13 mouse cellular contexts compared by ENCODE assay signal in genomic region chr6:54333652-54334396, GRCm38 (mm10). TPM values are rescaled to one million over a fixed set of nuclear protein-coding genes. Genes with fewer than 3 reads are reported as not detected.
DNase-seq lines count a peak whose midpoint lies in the region; ATAC-seq and TF ChIP-seq lines count a peak whose summit lies in the region.
"Had no signal": no experiment of that assay in that cellular context is flagged by ENCODE, and none has a peak within 500 bp of the region (broad histone marks: within the 10 kb centered on the region; RNA-seq: fewer than 3 reads in every experiment).

No protein-coding gene starts in this region.

- H3K4me3 ChIP-seq in intestine, embryonic 16.5 days (ENCODE audit: low read length) = no peak overlapping the region
- no peak overlapping the region for H3K4me3 ChIP-seq in myocyte
- H3K4me3 ChIP-seq: heart, embryonic 15.5 days; neural tube, embryonic 12.5 days had no signal

- no peaks in the 10 kb centered on the region for H3K27me3 ChIP-seq in intestine, embryonic 16.5 days (replicated peaks; ENCODE audit: control insufficient read depth, insufficient read depth, low read length)
- H3K27me3 ChIP-seq in myocyte (ENCODE audit: control insufficient read depth, insufficient read depth, insufficient read length) = no peaks in the 10 kb centered on the region
- H3K27me3 ChIP-seq: heart, embryonic 15.5 days had no signal

- 35% methylated on average over 9 of the region's 9 CpGs for WGBS in intestine, embryonic 16.5 days

- H3K4me2 ChIP-seq in intestine, embryonic 16.5 days (ENCODE audit: low read depth, low read length) = peak overlapping the region; percentile 20
- peak overlapping the region; percentile 4 for H3K4me2 ChIP-seq in myocyte (ENCODE audit: low read depth)
- H3K4me2 ChIP-seq: heart, embryonic 15.5 days; neural tube, embryonic 12.5 days had no signal

- TF ChIP-seq POLR2A in myocyte (IDR thresholded peaks at IDR 0.05; ENCODE audit: insufficient read length, low read depth) = no peak

- peak; percentile 51 for ATAC-seq in intestine, embryonic 16.5 days
- ATAC-seq: liver, postnatal 0 days had no signal

- H3K27ac ChIP-seq in intestine, embryonic 16.5 days (ENCODE audit: low read length) = peak overlapping the region; percentile 88
- H3K27ac ChIP-seq: heart, embryonic 15.5 days; neural tube, embryonic 12.5 days had no signal

- H3K9ac ChIP-seq in intestine, embryonic 16.5 days (ENCODE audit: low read depth, low read length) = 0 out of 2 replicates have a peak overlapping the region, but pooled peaks have one; percentile 36
- H3K9ac ChIP-seq: heart, embryonic 15.5 days; liver, postnatal 0 days; neural tube, embryonic 12.5 days had no signal

- peaks cover 20% of the 10 kb centered on the region for H3K4me1 ChIP-seq in intestine, embryonic 16.5 days (ENCODE audit: control insufficient read depth, insufficient read depth, low read length)
- H3K4me1 ChIP-seq: heart, embryonic 15.5 days had no signal

- H3K36me3 ChIP-seq in intestine, embryonic 16.5 days (ENCODE audit: control insufficient read depth, insufficient read depth, low read length) = no peaks in the 10 kb centered on the region
- H3K36me3 ChIP-seq in myocyte (ENCODE audit: control insufficient read depth, insufficient read depth) = no peaks in the 10 kb centered on the region
- H3K36me3 ChIP-seq: heart, embryonic 15.5 days; neural tube, embryonic 12.5 days had no signal

- peak; percentile 26 for DNase-seq in gastrocnemius, postnatal 25 days
- no peak for DNase-seq in gastrocnemius, postnatal 10 days
- DNase-seq in cerebellum, adult 11-12 months = peak; percentile 87
- no peak for DNase-seq in right cerebral cortex, adult 18-20 months
- no peak for DNase-seq in lung, postnatal 25 days (ENCODE audit: low spot score)
- no peak for DNase-seq in heart, adult 9 months (ENCODE audit: low spot score in 2 of 2)
- DNase-seq: liver, postnatal 0 days; right cerebral cortex, postnatal 25 days; thymus, adult 2 months had no signal

- H3K79me2 ChIP-seq in myocyte (ENCODE audit: control insufficient read depth, insufficient read depth) = no peaks in the 10 kb centered on the region

- no peaks in the 10 kb centered on the region for H3K9me3 ChIP-seq in intestine, embryonic 16.5 days (ENCODE audit: control insufficient read depth, low read length)
- H3K9me3 ChIP-seq: heart, embryonic 15.5 days; neural tube, embryonic 12.5 days had no signal

- H3ac ChIP-seq in myocyte (ENCODE audit: control insufficient read depth, insufficient read length) = no peak overlapping the region

TF ChIP-seq in myocyte, 11 proteins besides CTCF, POLR2A, EP300 and RAD21:
- TF ChIP-seq MYOD1 (IDR thresholded peaks at IDR 0.05; ENCODE audit: control insufficient read depth in 1 of 3, insufficient read length in 2 of 3, low read depth in 2 of 3) (peak in 1 of 3 experiments; percentile 34), USF1 (IDR thresholded peaks at IDR 0.05; ENCODE audit: low read depth) (no peak), POLR2AphosphoS2 (IDR thresholded peaks at IDR 0.05; ENCODE audit: insufficient read length, low read depth) (no peak)

RNA-seq across cellular contexts. Expression of gene Prr15, which starts 8.2 kb away (rescaled TPM):
- total RNA-seq in gastrocnemius, postnatal 25 days (2021) = under 1 TPM; 0.87 to 0.99 TPM
- 1 to 10 TPM; 1.3 to 1.9 TPM for total RNA-seq in gastrocnemius, postnatal 10 days (2021)
- 11.3 and 17.0 TPM in 2 replicates for polyA plus RNA-seq in intestine, embryonic 16.5 days (2015; fragmentation: Nextera tagmentation; extraction: Ambion mirVana)
- 0.11 TPM for polyA plus RNA-seq in myocyte (2012; fragmentation: generic; extraction: Trizol)

Comparison
In these comparisons a context has a peak if more than half of its experiments do, and no peak if none do; other contexts are left out.
1. DNase-seq: peak in gastrocnemius, postnatal 25 days (single experiment) and cerebellum, adult 11-12 months (single experiment); none in gastrocnemius, postnatal 10 days (single experiment), right cerebral cortex, adult 18-20 months (single experiment), lung, postnatal 25 days (single experiment) and heart, adult 9 months (0 of 2).